Mouse (Mus musculus): ENCODE results near the gene Kif27. TPM values are rescaled to one million over a fixed set of nuclear protein-coding genes. Genes with fewer than 3 reads are reported as not detected.

The Kif27 gene
- not detected for polyA plus RNA-seq (2014; fragmentation: Illumina TruSeq; extraction: RNeasy Lipid Tissue Mini Kit (QIAGEN cat#74804); ENCODE audit: low read depth, low replicate concordance)

GRCm38 (mm10) chr13:58358629-58359303 lies at the start of gene Kif27:
Gene Kif27, minus strand, starts transcription at chr13:58359122.

GRCm38 (mm10) chr13:58403243-58403642 lies 44.3 kb upstream of the Kif27 start, which contains the start of gene Hnrnpk:
Gene Hnrnpk, minus strand, starts transcription at chr13:58403343.

GRCm38 (mm10) chr13:58402003-58402743 lies 43.3 kb upstream of the Kif27 start, which contains the start of gene Rmi1:
Gene Rmi1, plus strand, starts transcription at chr13:58402248.

GRCm38 (mm10) chr13:58384779-58385546 lies 26.0 kb upstream of the Kif27 start, which contains the start of gene 2210016F16Rik:
Gene 2210016F16Rik, minus strand, starts transcription at chr13:58385225.

GRCm38 (mm10) chr13:58275599-58275998 lies 83.3 kb downstream of the Kif27 start, which contains the start of gene Gkap1:
Gene Gkap1, minus strand, starts transcription at chr13:58275699.

Other genes starting within 250 kb of the Kif27 start
- gene Klhl3, start 245.5 kb downstream of the Kif27 start, polyA plus RNA-seq (2014; fragmentation: Illumina TruSeq; extraction: RNeasy Lipid Tissue Mini Kit (QIAGEN cat#74804); ENCODE audit: low read depth, low replicate concordance), result 3.8 TPM
- 34.5 TPM for gene Hnrnpa0, start 230.6 kb downstream of the Kif27 start, polyA plus RNA-seq (2014; fragmentation: Illumina TruSeq; extraction: RNeasy Lipid Tissue Mini Kit (QIAGEN cat#74804); ENCODE audit: low read depth, low replicate concordance)
- gene Idnk, start 201.5 kb downstream of the Kif27 start, polyA plus RNA-seq (2014; fragmentation: Illumina TruSeq; extraction: RNeasy Lipid Tissue Mini Kit (QIAGEN cat#74804); ENCODE audit: low read depth, low replicate concordance), result 25.6 TPM
- 45.7 TPM for gene Ubqln1, start 143.5 kb downstream of the Kif27 start, polyA plus RNA-seq (2014; fragmentation: Illumina TruSeq; extraction: RNeasy Lipid Tissue Mini Kit (QIAGEN cat#74804); ENCODE audit: low read depth, low replicate concordance)
- 38.2 TPM for gene Gkap1, start 83.4 kb downstream of the Kif27 start, polyA plus RNA-seq (2014; fragmentation: Illumina TruSeq; extraction: RNeasy Lipid Tissue Mini Kit (QIAGEN cat#74804); ENCODE audit: low read depth, low replicate concordance)
- 16.2 TPM for gene 2210016F16Rik, start 26.1 kb upstream of the Kif27 start, polyA plus RNA-seq (2014; fragmentation: Illumina TruSeq; extraction: RNeasy Lipid Tissue Mini Kit (QIAGEN cat#74804); ENCODE audit: low read depth, low replicate concordance)
- 16.7 TPM for gene Rmi1, start 43.1 kb upstream of the Kif27 start, polyA plus RNA-seq (2014; fragmentation: Illumina TruSeq; extraction: RNeasy Lipid Tissue Mini Kit (QIAGEN cat#74804); ENCODE audit: low read depth, low replicate concordance)
- 281 TPM for gene Hnrnpk, start 44.2 kb upstream of the Kif27 start, polyA plus RNA-seq (2014; fragmentation: Illumina TruSeq; extraction: RNeasy Lipid Tissue Mini Kit (QIAGEN cat#74804); ENCODE audit: low read depth, low replicate concordance)